Mouse (Mus musculus) intestine, embryonic 16.5 days (tissue): ENCODE data around the gene Eef1e1. TPM values are rescaled to one million over a fixed set of nuclear protein-coding genes. Genes with fewer than 3 reads are reported as not detected.

Experiments
- ATAC-seq: fragments of 200-750 bp; cut with Nextera tagmentation; 2 replicates; pipeline ENCODE4 v1.8.0; 2017; ENCODE audit warnings: moderate TSS enrichment, moderate library complexity
- H3K27ac ChIP-seq: fragments of 300-500 bp; sonication (generic); 2 replicates; pipeline ENCODE4 v1.5.1; 2014; ENCODE audit warnings: mild to moderate bottlenecking, low read length
- H3K27me3 ChIP-seq: fragments of 300-500 bp; sonication (generic); replicated peaks from 2 replicates; pipeline ENCODE4 v1.6.1; 2014; ENCODE audit warnings: low read length, control low read depth, mixed read lengths; ENCODE audit not compliant: control insufficient read depth, insufficient read depth
- H3K36me3 ChIP-seq: fragments of 300-500 bp; sonication (generic); 2 replicates; pipeline ENCODE4 v1.6.1; 2014; ENCODE audit warnings: low read length, control low read depth; ENCODE audit not compliant: control insufficient read depth, insufficient read depth
- H3K4me1 ChIP-seq: fragments of 300-500 bp; sonication (generic); 2 replicates; pipeline ENCODE4 v1.6.1; 2014; ENCODE audit warnings: low read length, control low read depth, mixed read lengths; ENCODE audit not compliant: control insufficient read depth, insufficient read depth
- H3K4me2 ChIP-seq: fragments of 300-500 bp; sonication (generic); 2 replicates; pipeline ENCODE4 v1.6.1; 2014; ENCODE audit warnings: low read depth, low read length, control low read depth
- H3K4me3 ChIP-seq: fragments of 300-500 bp; sonication (generic); 2 replicates; pipeline ENCODE4 v1.5.1; 2014; ENCODE audit warnings: mild to moderate bottlenecking, low read length
- H3K9ac ChIP-seq: fragments of 300-500 bp; sonication (generic); 2 replicates; pipeline ENCODE4 v1.6.1; 2014; ENCODE audit warnings: low read depth, low read length
- H3K9me3 ChIP-seq: fragments of 300-500 bp; sonication (generic); 2 replicates; pipeline ENCODE4 v1.6.1; 2016; ENCODE audit warnings: low read length, control low read depth; ENCODE audit not compliant: control insufficient read depth
- WGBS: fragments of 180-500 bp; shearing (Covaris S2); extraction: QIAGEN DNeasy Blood & Tissue Kit; methylation state at CpG from one replicate; pipeline ENCODE4 v1.1.7; 2014; 5-methylcytosine and 5-hydroxymethylcytosine counted together
- polyA plus RNA-seq: library from polyadenylated mRNA; unstranded; fragments of >200 nt; fragmentation: Nextera tagmentation; extraction: Ambion mirVana; gene quantifications from 2 replicates; pipeline ENCODE4 v1.2.1, GENCODE M21; 2015

Gene Eef1e1
- polyA plus RNA-seq, 1 experiment from 2014 or later, result 51.5 TPM

GRCm38 (mm10) chr13:38597076-38597475 is 61.8 kb downstream of the Eef1e1 start:
- H3K9me3 ChIP-seq, result no peaks in the 10 kb centered on the region
- H3K4me2 ChIP-seq, result no peak overlapping the region
- H3K27me3 ChIP-seq, result no peaks in the 10 kb centered on the region
- no peak for ATAC-seq
- no peak overlapping the region for H3K27ac ChIP-seq
- peaks cover 4% of the 10 kb centered on the region; the same call in 1 of the 2 replicates for H3K4me1 ChIP-seq
- WGBS, result 67% methylated on average over 3 of the region's 3 CpGs
- no peak overlapping the region for H3K4me3 ChIP-seq
- H3K9ac ChIP-seq, result no peak overlapping the region
- no peaks in the 10 kb centered on the region for H3K36me3 ChIP-seq

GRCm38 (mm10) chr13:38596461-38596860 is 62.4 kb downstream of the Eef1e1 start:
- no peak overlapping the region for H3K4me3 ChIP-seq
- no peak for ATAC-seq
- no peaks in the 10 kb centered on the region for H3K36me3 ChIP-seq
- WGBS, result 78% methylated on average over 4 of the region's 4 CpGs
- H3K4me2 ChIP-seq, result no peak overlapping the region
- H3K27ac ChIP-seq, result no peak overlapping the region
- no peak overlapping the region for H3K9ac ChIP-seq
- H3K27me3 ChIP-seq, result no peaks in the 10 kb centered on the region
- H3K4me1 ChIP-seq, result peaks cover 4% of the 10 kb centered on the region; the same call in 1 of the 2 replicates
- H3K9me3 ChIP-seq, result no peaks in the 10 kb centered on the region

Other genes starting within 250 kb of the Eef1e1 start
- gene Txndc5, start 130.2 kb downstream of the Eef1e1 start, polyA plus RNA-seq, result 231 and 239 TPM in 2 replicates
- gene Bloc1s5, start 23.9 kb downstream of the Eef1e1 start, polyA plus RNA-seq, result 14.5 and 15.5 TPM in 2 replicates